Mouse (Mus musculus) ES-Bruce4 (cell line): ENCODE data around the gene Fam193b. TPM values are rescaled to one million over a fixed set of nuclear protein-coding genes. Genes with fewer than 3 reads are reported as not detected.

Experiments
- H3K27ac ChIP-seq: 2 replicates; pipeline ENCODE4 v1.5.1; 2012; ENCODE audit warnings: low read length, inconsistent platforms; ENCODE audit not compliant: insufficient read depth
- H3K27me3 ChIP-seq: 2 replicates; pipeline ENCODE4 v1.6.1; 2012; ENCODE audit warnings: mild to moderate bottlenecking, low read length, inconsistent platforms; ENCODE audit not compliant: control insufficient read depth, poor library complexity, insufficient read depth, severe bottlenecking
- H3K36me3 ChIP-seq: 2 replicates; pipeline ENCODE4 v1.6.1; 2012; ENCODE audit warnings: inconsistent platforms, mild to moderate bottlenecking, low read length, moderate library complexity; ENCODE audit not compliant: control insufficient read depth, poor library complexity, insufficient read depth, severe bottlenecking
- H3K4me1 ChIP-seq: one replicate; pipeline ENCODE4 v1.8.1; 2011; ENCODE audit warnings: low read length; ENCODE audit not compliant: control insufficient read depth, insufficient read depth
- H3K4me3 ChIP-seq: 2 replicates; pipeline ENCODE4 v1.5.1; 2011; ENCODE audit warnings: low read depth, mild to moderate bottlenecking, low read length
- H3K9ac ChIP-seq: 2 replicates; pipeline ENCODE4 v1.6.1; 2012; ENCODE audit warnings: low read depth, mild to moderate bottlenecking, inconsistent platforms; ENCODE audit not compliant: poor library complexity, severe bottlenecking
- H3K9me3 ChIP-seq: replicated peaks from 2 replicates; pipeline ENCODE4 v1.6.1; 2012; ENCODE audit warnings: mild to moderate bottlenecking, low read length, inconsistent platforms; ENCODE audit not compliant: control insufficient read depth, poor library complexity, insufficient read depth, severe bottlenecking
- CTCF ChIP-seq: IDR thresholded peaks from one replicate; pipeline ENCODE4 v1.8.1; 2011; ENCODE audit warnings: low read depth, low read length
- EP300 ChIP-seq: IDR thresholded peaks from 2 replicates; pipeline ENCODE4 v1.6.1; 2011; ENCODE audit warnings: low read depth, low read length; ENCODE audit not compliant: insufficient read depth
- POLR2A ChIP-seq: IDR thresholded peaks from one replicate; pipeline ENCODE4 v1.8.1; 2011; ENCODE audit warnings: low read length; ENCODE audit not compliant: insufficient read depth
- polyA plus RNA-seq: library from polyadenylated mRNA; stranded (reverse); fragments of >200 nt; gene quantifications from 2 replicates; pipeline ENCODE4 v1.2.4, GENCODE M21; 2011; ENCODE audit warnings: low read depth; ENCODE audit not compliant: missing spikeins, insufficient read depth, insufficient read length

The Fam193b gene
- polyA plus RNA-seq, 1 experiment = 41.8 TPM

DNA sequence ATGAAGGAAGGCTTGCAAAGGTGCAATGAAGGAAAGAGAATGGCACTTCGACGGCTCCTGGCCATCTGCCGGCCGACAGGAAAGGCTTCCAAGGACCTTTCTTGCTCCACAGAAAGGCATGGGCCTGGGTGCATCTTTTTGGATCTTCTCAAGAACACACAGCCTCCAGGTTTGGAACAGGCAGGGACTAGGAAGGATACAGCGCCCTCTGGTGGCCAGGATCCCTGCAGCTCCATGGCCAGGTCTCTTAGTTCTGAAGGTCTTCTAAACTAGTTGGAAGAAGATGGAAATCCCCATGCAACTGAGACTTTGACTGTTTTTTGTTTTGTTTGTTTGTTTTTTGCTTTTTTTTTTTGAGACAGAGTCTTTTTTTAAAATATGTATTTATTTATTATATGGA lies 54.0 kb downstream of the Fam193b start:
- H3K9me3 ChIP-seq = no peaks in the 10 kb centered on the region

DNA sequence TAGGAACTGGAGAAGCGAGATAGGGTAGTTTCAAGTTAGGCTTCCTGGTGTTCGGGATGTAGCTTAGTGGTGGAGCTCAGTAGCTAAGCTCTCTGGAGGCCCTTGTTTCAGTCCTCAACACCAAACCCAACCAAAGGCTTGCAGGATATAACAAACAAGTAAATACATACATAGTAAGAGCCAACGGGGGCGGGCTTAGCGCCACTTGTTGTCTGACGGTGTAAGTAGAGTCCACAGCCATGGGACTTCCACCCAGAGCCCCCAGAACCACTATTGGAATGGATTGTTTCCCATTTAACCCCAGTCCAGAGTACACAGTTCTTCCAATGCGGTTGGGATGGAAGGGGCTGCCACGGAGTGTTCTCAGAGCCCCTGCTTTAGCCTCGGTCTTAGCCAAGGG lies 57.1 kb downstream of the Fam193b start:
- Histone ChIP-seq H3K4me3 (no peak overlapping the region), H3K27ac (no peak overlapping the region), H3K4me1 (peaks cover 11% of the 10 kb centered on the region), H3K36me3 (no peaks in the 10 kb centered on the region), H3K9me3 (no peaks in the 10 kb centered on the region), H3K9ac (peak overlapping the region; percentile 74), H3K27me3 (no peaks in the 10 kb centered on the region)
- TF ChIP-seq EP300 = no peak
- TF ChIP-seq CTCF = no peak
- TF ChIP-seq POLR2A = no peak

More for the DNA sequence above, 54.0 kb downstream of the Fam193b start:
- no peak overlapping the region for H3K9ac ChIP-seq
- no peak overlapping the region for H3K4me3 ChIP-seq
- no peaks in the 10 kb centered on the region for H3K27me3 ChIP-seq
- H3K36me3 ChIP-seq = no peaks in the 10 kb centered on the region
- peaks cover 2% of the 10 kb centered on the region for H3K4me1 ChIP-seq
- no peak overlapping the region for H3K27ac ChIP-seq
- TF ChIP-seq CTCF (peak; percentile 93), POLR2A (no peak)

DNA sequence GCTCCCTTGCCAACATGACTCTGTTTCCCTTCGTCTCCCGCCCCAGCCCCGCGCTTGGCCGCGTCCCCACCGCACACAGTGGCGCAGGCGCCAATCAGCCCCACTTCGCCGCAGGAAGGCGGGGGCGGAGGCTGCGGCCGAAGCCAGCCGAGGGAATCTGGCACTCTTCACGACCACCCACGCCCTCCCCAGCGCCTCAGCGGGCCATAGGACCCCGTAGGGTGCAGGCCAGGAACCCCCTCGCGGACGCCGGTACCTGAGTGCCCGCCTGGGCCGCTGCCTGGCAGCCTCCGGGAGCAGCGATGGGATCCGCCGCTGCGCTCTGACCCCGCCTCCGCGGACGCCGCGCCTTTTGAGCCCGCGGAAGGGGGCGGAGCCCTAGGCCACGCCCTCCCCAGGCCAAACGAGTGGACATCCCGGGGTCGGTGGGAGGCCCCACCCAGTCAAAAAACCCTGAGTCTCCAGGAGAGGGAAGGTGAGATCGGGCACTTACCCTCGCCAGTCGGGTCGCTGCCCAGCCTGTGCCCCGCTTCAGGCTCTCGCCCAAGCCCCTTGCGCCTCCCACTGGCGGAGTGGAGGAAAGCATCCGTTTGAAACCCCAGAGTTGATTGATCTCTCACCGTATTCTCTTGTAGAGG lies 57.7 kb downstream of the Fam193b start, which contains the start of gene Pdlim7:
Pdlim7 (minus strand) TSS at position 566 of the 638 bp plus-strand sequence.
- Histone ChIP-seq H3K27ac (no peak within 1 kb of the TSS), H3K4me3 (peak within 1 kb of the TSS; percentile 76), H3K36me3 (no peaks in the 10 kb centered on the region), H3K4me1 (peaks cover 11% of the 10 kb centered on the region), H3K9me3 (no peaks in the 10 kb centered on the region), H3K9ac (peak within 1 kb of the TSS; percentile 74), H3K27me3 (no peaks in the 10 kb centered on the region)
- TF ChIP-seq CTCF = peak; percentile 74
- TF ChIP-seq POLR2A = no peak
- no peak for TF ChIP-seq EP300

DNA sequence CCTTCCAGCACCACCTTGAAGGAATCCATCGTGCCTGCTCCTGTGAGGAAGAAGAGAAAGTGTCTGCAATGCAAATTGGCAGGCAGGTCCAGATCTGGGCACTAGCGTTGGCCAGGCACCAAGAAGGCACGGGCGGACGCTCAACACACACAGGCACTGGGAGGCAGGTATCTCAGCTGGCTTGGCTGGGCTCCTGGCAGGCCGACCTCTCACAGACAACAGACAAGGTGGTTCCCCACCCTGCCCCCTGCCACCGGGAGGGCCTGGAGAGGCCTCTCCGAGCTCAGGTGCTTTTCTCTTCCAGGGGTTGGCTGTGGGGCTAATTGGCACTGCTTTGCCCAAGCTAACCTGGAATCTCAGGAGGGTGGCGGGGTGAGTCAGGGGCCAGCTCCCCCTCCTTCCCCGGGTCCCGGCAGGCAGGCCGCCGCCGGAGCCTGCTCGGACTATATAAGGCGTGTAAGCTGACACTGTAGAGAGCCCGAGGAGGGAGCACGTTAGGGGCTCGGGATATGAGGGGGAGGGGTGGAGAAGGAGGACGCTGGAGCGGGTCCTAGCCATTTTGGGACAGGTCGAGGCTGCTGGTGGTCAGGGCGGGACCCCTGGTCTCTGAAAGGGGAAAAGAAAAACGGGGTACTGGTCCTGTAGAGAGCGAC lies 58.4 kb downstream of the Fam193b start:
- H3K9me3 ChIP-seq = no peaks in the 10 kb centered on the region
- H3K9ac ChIP-seq = peak overlapping the region; percentile 74
- peak overlapping the region; percentile 76 for H3K4me3 ChIP-seq
- peaks cover 11% of the 10 kb centered on the region for H3K4me1 ChIP-seq
- H3K27ac ChIP-seq = no peak overlapping the region
- H3K36me3 ChIP-seq = no peaks in the 10 kb centered on the region
- TF ChIP-seq POLR2A = no peak
- no peak for TF ChIP-seq CTCF
- 0 out of 2 replicates have a peak, but pooled peaks have one; percentile 6 for TF ChIP-seq EP300
- H3K27me3 ChIP-seq = no peaks in the 10 kb centered on the region

DNA sequence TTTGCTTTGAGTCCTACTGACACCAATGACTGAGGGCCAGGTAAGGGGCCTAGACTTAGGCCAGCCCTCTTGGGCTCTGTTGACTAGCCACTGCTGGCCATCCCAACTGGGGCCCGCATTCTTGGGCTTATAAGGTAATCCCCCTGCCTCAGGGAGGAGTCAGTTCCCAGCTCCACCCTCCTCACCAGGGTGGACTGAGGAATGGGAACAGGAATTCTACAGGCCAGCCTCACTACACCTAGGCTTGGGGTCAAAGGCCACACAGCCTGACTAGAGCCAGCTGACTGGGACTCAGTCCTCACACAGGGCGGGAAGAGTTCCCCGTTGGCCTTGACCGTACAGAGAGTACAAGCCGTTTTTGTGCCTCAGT lies 59.4 kb downstream of the Fam193b start:
- H3K9ac ChIP-seq = peak overlapping the region; percentile 18; the same call in 1 of the 2 replicates
- H3K4me1 ChIP-seq = peaks cover 11% of the 10 kb centered on the region
- no peak overlapping the region for H3K4me3 ChIP-seq
- H3K9me3 ChIP-seq = no peaks in the 10 kb centered on the region
- no peak for TF ChIP-seq POLR2A
- no peak for TF ChIP-seq CTCF
- TF ChIP-seq EP300 = no peak
- H3K27me3 ChIP-seq = no peaks in the 10 kb centered on the region
- peak overlapping the region; percentile 67 for H3K27ac ChIP-seq
- no peaks in the 10 kb centered on the region for H3K36me3 ChIP-seq
